Mouse (Mus musculus): ENCODE data around the gene Rab1b. TPM values are rescaled to one million over a fixed set of nuclear protein-coding genes. Genes with fewer than 3 reads are reported as not detected.

Gene Rab1b
- polyA plus RNA-seq, 1 experiment from 2014 or later: 247 TPM

DNA sequence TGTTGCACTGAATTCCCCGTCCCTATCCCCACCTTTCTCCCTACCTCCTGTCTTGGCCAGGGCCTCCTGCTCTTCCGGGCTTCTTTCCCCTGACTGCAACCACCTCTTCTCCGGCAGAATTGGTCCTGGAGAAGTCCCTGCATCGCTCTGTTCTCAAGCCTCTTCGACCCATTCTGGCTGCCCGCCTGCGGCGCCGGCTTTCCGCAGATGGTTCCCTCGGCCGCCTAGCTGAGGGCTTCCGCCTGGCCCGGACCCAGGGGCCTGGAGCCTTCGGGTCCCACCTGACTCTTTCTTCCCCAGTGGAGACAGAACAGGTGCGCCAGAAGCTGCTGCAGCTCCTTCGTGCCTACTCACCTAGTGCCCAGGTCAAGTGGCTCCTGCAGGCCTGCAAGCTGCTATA is 54.0 kb downstream of the Rab1b start:
- H3K9me3 ChIP-seq: no peaks in the 10 kb centered on the region
- H3K9ac ChIP-seq (replicated peaks): no peak overlapping the region
- no peak overlapping the region for H3K4me2 ChIP-seq (replicated peaks)
- peaks cover 60% of the 10 kb centered on the region for H3K27me3 ChIP-seq
- H3K4me1 ChIP-seq: peaks cover 31% of the 10 kb centered on the region
- no peak overlapping the region for H3K4me3 ChIP-seq
- 61% methylated on average over 17 of the region's 17 CpGs for WGBS
- peaks cover 17% of the 10 kb centered on the region for H3K36me3 ChIP-seq
- ATAC-seq (ENCODE audit: low FRiP score, low read depth): no peak
- no peak overlapping the region for H3K27ac ChIP-seq (replicated peaks)

DNA sequence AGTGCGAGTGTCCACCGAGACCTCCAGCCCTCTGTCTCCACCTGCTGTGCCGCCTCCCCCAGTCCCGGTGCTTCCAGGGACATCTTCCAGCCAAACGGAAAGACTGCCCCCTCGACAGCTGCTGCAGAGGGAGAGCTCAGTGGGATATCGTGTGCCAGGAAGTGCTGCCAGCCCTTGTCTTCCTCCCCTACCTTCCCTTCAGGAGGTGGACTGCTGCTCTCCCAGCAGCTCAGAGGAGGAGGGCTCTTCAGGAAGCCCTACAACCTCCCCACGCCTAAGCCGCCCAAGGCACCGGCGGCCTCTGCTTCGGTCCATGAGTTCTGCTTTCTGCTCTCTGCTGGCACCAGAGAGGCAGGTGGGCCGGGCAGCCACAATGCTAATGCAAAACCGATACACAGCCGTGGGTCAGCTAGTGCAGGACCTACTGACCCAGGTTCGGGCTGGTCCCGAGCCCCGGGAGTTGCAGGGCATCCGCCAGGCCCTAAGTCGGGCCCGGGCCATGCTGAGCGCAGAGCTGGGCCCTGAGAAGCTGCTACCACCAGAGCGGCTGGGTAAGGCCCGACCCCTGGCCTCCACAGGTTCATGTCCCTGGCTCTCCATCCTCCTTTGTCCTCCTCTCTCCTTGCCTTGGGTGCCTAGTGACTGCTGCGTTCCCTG is 54.6 kb downstream of the Rab1b start:
- H3K4me3 ChIP-seq: no peak overlapping the region
- H3K4me2 ChIP-seq (replicated peaks): no peak overlapping the region
- no peak overlapping the region for H3K9ac ChIP-seq (replicated peaks)
- no peaks in the 10 kb centered on the region for H3K9me3 ChIP-seq
- peaks cover 31% of the 10 kb centered on the region for H3K4me1 ChIP-seq
- H3K36me3 ChIP-seq: peaks cover 23% of the 10 kb centered on the region
- no peak overlapping the region for H3K27ac ChIP-seq (replicated peaks)
- no peak for ATAC-seq (ENCODE audit: low FRiP score, low read depth)
- WGBS: 22% methylated on average over 25 of the region's 25 CpGs
- peaks cover 60% of the 10 kb centered on the region for H3K27me3 ChIP-seq

DNA sequence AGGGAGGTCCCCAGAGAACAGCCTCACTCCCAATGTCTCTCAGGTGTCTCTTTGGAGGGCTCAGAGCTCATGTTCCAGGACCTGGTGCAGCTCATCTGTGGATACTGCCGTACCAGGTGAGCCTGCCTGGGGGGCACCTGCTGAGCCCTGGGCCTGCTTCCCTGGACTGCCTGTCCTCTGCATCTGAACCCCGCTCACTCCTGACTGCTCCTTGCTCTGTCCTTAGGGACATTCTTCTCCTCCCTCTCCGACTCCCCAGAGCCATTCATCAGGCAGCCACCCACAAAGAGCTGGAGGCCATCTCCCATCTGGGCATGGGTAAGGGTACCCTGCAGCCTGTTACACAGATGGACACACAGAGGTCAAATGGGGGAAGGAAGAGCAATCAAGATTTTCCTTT is 55.4 kb downstream of the Rab1b start:
- ATAC-seq (ENCODE audit: low FRiP score, low read depth): no peak
- peaks cover 30% of the 10 kb centered on the region for H3K4me1 ChIP-seq

DNA sequence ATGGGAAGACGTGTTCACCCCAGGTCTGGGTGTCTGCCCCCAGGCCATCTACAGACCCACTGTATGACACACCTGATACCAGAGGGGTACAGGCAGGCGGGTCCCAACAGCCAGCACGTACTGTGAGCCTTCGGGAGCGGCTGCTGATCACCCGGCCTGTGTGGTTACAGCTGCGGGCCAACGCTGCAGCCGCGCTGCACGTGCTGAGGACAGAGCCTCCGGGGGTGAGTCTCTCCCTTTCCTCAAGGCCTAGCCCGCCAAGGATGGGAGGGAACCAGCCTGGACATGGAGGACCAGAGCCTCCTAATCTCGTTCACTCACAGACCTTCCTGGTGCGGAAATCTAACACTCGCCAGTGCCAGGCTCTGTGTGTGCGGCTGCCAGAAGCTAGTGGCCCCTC is 55.8 kb downstream of the Rab1b start:
- peak; percentile 8; the same call in 1 of the 2 replicates for ATAC-seq (ENCODE audit: low FRiP score, low read depth)
- H3K4me2 ChIP-seq (replicated peaks): peak overlapping the region; percentile 11; the same call in 1 of the 2 replicates
- H3K27ac ChIP-seq (replicated peaks): no peak overlapping the region
- peaks cover 25% of the 10 kb centered on the region for H3K4me1 ChIP-seq
- 6% methylated on average over 17 of the region's 17 CpGs for WGBS
- no peaks in the 10 kb centered on the region for H3K9me3 ChIP-seq
- peak overlapping the region; percentile 6; the same call in 1 of the 2 replicates for H3K4me3 ChIP-seq
- H3K36me3 ChIP-seq: peaks cover 35% of the 10 kb centered on the region
- peaks cover 60% of the 10 kb centered on the region for H3K27me3 ChIP-seq
- H3K9ac ChIP-seq (replicated peaks): no peak overlapping the region

More for the DNA sequence above, 55.4 kb downstream of the Rab1b start:
- H3K27me3 ChIP-seq: peaks cover 60% of the 10 kb centered on the region
- H3K27ac ChIP-seq (replicated peaks): no peak overlapping the region
- peak overlapping the region; percentile 11; the same call in 1 of the 2 replicates for H3K4me2 ChIP-seq (replicated peaks)
- WGBS: 43% methylated on average over 3 of the region's 3 CpGs
- H3K4me3 ChIP-seq: no peak overlapping the region
- H3K36me3 ChIP-seq: peaks cover 31% of the 10 kb centered on the region
- no peak overlapping the region for H3K9ac ChIP-seq (replicated peaks)
- H3K9me3 ChIP-seq: no peaks in the 10 kb centered on the region

DNA sequence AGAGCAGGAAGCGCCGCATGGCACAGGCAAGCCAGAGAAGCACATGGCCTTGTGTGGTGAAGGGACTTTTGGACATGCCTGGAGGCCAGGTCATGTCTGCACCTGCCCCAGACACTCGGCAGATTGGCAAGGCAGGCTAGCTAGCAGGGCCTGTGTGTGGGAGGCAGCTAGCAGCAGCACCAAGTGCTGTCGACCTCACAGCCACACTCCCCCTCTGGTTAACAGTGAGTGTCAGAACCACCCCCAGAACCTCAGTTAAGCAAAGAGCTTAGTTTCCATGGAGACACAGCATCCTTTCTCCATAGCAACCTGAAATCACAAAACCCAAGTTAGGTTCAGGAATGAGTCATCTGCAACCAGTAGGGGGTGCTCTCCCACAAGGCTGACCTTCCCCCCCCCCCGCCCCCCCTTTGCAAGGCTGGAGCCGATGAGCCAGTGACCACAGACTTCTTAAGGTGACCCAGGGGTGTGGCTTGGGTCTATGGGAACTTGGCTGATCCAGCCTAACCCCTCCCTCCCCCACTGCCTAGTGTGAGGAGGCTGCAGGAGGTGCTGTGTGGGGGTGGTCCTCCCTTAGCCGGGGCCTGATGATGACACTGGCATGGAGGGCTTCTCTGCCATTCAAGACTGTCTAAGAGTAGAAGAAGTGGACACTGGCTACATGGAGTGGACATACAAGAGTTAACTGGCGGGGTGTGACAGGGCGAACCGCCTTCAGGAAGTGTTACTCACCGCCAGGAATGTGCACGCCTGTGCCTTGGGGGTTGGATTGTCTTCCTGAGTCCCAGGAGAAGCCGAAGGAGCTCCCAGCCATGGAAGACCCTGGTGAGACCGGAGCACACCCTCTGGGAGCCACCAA is 56.6 kb downstream of the Rab1b start, which contains the start of gene Rin1:
TSS of gene Rin1 (plus strand) at position 435 of the 859 bp plus-strand sequence.
- peaks cover 25% of the 10 kb centered on the region for H3K4me1 ChIP-seq
- peaks cover 58% of the 10 kb centered on the region for H3K27me3 ChIP-seq
- ATAC-seq (ENCODE audit: low FRiP score, low read depth): peak; percentile 50
- 0 out of 2 replicates have a peak within 1 kb of the TSS, but pooled peaks have one; percentile 28 for H3K9ac ChIP-seq (replicated peaks)
- H3K4me3 ChIP-seq: peak within 1 kb of the TSS; percentile 6; the same call in 1 of the 2 replicates
- no peaks in the 10 kb centered on the region for H3K9me3 ChIP-seq
- 14% methylated on average over 14 of the region's 14 CpGs for WGBS
- peaks cover 42% of the 10 kb centered on the region for H3K36me3 ChIP-seq
- H3K4me2 ChIP-seq (replicated peaks): peak within 1 kb of the TSS; percentile 11; the same call in 1 of the 2 replicates
- H3K27ac ChIP-seq (replicated peaks): peak within 1 kb of the TSS; percentile 15; the same call in 1 of the 2 replicates

DNA sequence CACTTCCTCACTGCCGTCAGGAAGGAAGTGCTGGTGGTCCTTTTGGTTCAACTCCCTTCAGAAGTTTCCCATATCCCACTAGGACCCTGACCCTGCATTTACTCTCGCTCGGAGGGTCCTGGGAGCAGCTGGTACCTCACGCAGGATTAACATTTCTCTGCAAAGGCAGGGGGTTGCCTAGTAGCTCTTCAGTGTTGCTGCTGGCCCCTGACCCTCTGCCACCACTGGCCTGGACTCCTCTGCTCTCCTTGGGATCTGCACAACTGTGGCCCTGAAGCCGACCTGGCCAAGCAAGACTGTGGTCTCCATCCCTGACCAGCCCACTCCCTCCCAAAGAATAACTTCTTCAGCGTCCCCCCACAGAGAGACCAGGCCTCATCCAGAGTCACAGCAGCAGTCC is 57.5 kb downstream of the Rab1b start:
- no peaks in the 10 kb centered on the region for H3K9me3 ChIP-seq
- no peak overlapping the region for H3K9ac ChIP-seq (replicated peaks)
- peaks cover 49% of the 10 kb centered on the region for H3K27me3 ChIP-seq
- peak overlapping the region; percentile 15; the same call in 1 of the 2 replicates for H3K27ac ChIP-seq (replicated peaks)
- H3K4me2 ChIP-seq (replicated peaks): no peak overlapping the region
- 42% methylated on average over 6 of the region's 6 CpGs for WGBS
- H3K4me3 ChIP-seq: no peak overlapping the region
- peaks cover 25% of the 10 kb centered on the region for H3K4me1 ChIP-seq
- no peak for ATAC-seq (ENCODE audit: low FRiP score, low read depth)
- H3K36me3 ChIP-seq: peaks cover 43% of the 10 kb centered on the region

Other genes starting within 250 kb of the Rab1b start
- gene Actn3, start 229.2 kb downstream of the Rab1b start, polyA plus RNA-seq (2016; fragmentation: Nextera tagmentation; extraction: Ambion mirVana): 1.2 and 1.6 TPM in 2 replicates
- 21.6 and 21.8 TPM in 2 replicates for gene Zdhhc24, start 228.4 kb downstream of the Rab1b start, polyA plus RNA-seq (2016; fragmentation: Nextera tagmentation; extraction: Ambion mirVana)
- gene Bbs1, start 200.4 kb downstream of the Rab1b start, polyA plus RNA-seq (2016; fragmentation: Nextera tagmentation; extraction: Ambion mirVana): 9.9 and 11.4 TPM in 2 replicates
- gene Dpp3, start 178.8 kb downstream of the Rab1b start, polyA plus RNA-seq (2016; fragmentation: Nextera tagmentation; extraction: Ambion mirVana): 179 and 189 TPM in 2 replicates
- 3.8 and 4.6 TPM in 2 replicates for gene Peli3, start 163.9 kb downstream of the Rab1b start, polyA plus RNA-seq (2016; fragmentation: Nextera tagmentation; extraction: Ambion mirVana)
- gene Mrpl11, start 144.9 kb downstream of the Rab1b start, polyA plus RNA-seq (2016; fragmentation: Nextera tagmentation; extraction: Ambion mirVana): 125 and 129 TPM in 2 replicates
- 0.07 and 0.20 TPM in 2 replicates for gene Npas4, start 116.8 kb downstream of the Rab1b start, polyA plus RNA-seq (2016; fragmentation: Nextera tagmentation; extraction: Ambion mirVana)
- gene Slc29a2, start 83.2 kb downstream of the Rab1b start, polyA plus RNA-seq (2016; fragmentation: Nextera tagmentation; extraction: Ambion mirVana): 4.8 and 5.1 TPM in 2 replicates
- gene B4gat1, start 68.2 kb downstream of the Rab1b start, polyA plus RNA-seq (2016; fragmentation: Nextera tagmentation; extraction: Ambion mirVana): 40.7 and 42.4 TPM in 2 replicates
- gene AC124502.3, start 68.2 kb downstream of the Rab1b start, polyA plus RNA-seq (2016; fragmentation: Nextera tagmentation; extraction: Ambion mirVana): 4.0 and 4.4 TPM in 2 replicates
- gene Brms1, start 65.7 kb downstream of the Rab1b start, polyA plus RNA-seq (2016; fragmentation: Nextera tagmentation; extraction: Ambion mirVana): 56.6 and 63.7 TPM in 2 replicates
- 1.7 and 2.0 TPM in 2 replicates for gene Rin1, start 56.6 kb downstream of the Rab1b start, polyA plus RNA-seq (2016; fragmentation: Nextera tagmentation; extraction: Ambion mirVana)
- 24.7 and 31.5 TPM in 2 replicates for gene Cd248, start 39.0 kb downstream of the Rab1b start, polyA plus RNA-seq (2016; fragmentation: Nextera tagmentation; extraction: Ambion mirVana)
- gene Tmem151a, start 21.5 kb downstream of the Rab1b start, polyA plus RNA-seq (2016; fragmentation: Nextera tagmentation; extraction: Ambion mirVana): 0.94 and 2.0 TPM in 2 replicates
- gene Yif1a, start 18.5 kb downstream of the Rab1b start, polyA plus RNA-seq (2016; fragmentation: Nextera tagmentation; extraction: Ambion mirVana): 60.9 and 61.6 TPM in 2 replicates
- 196 and 239 TPM in 2 replicates for gene Cnih2, start 8.6 kb downstream of the Rab1b start, polyA plus RNA-seq (2016; fragmentation: Nextera tagmentation; extraction: Ambion mirVana)
- gene Klc2, start 11.5 kb upstream of the Rab1b start, polyA plus RNA-seq (2016; fragmentation: Nextera tagmentation; extraction: Ambion mirVana): 53.3 and 54.7 TPM in 2 replicates
- 32.5 and 32.8 TPM in 2 replicates for gene Pacs1, start 166.0 kb upstream of the Rab1b start, polyA plus RNA-seq (2016; fragmentation: Nextera tagmentation; extraction: Ambion mirVana)
- 411 and 418 TPM in 2 replicates for gene Sf3b2, start 188.4 kb upstream of the Rab1b start, polyA plus RNA-seq (2016; fragmentation: Nextera tagmentation; extraction: Ambion mirVana)
- 20.4 and 24.1 TPM in 2 replicates for gene Gal3st3, start 191.3 kb upstream of the Rab1b start, polyA plus RNA-seq (2016; fragmentation: Nextera tagmentation; extraction: Ambion mirVana)
- not detected in 2 replicates for gene Catsper1, start 228.7 kb upstream of the Rab1b start, polyA plus RNA-seq (2016; fragmentation: Nextera tagmentation; extraction: Ambion mirVana)
- gene Cst6, start 242.5 kb upstream of the Rab1b start, polyA plus RNA-seq (2016; fragmentation: Nextera tagmentation; extraction: Ambion mirVana): 0.87 and 2.2 TPM in 2 replicates

Measured in midbrain, embryonic 12.5 days (tissue).